Mouse (Mus musculus) hindbrain, embryonic 16.5 days (tissue): ENCODE results near the gene Tspan10. TPM values are rescaled to one million over a fixed set of nuclear protein-coding genes. Genes with fewer than 3 reads are reported as not detected.

Source experiments
- ATAC-seq: fragments of 200-750 bp; cut with Nextera tagmentation; 2 replicates; pipeline ENCODE4 v1.8.0; 2017; ENCODE audit warnings: moderate TSS enrichment, moderate library complexity
- H3K27ac ChIP-seq: fragments of 300-500 bp; sonication (generic); 2 replicates; pipeline ENCODE4 v1.5.1; 2014; ENCODE audit warnings: low read depth, mild to moderate bottlenecking, control low read depth, low read length, moderate library complexity
- H3K27me3 ChIP-seq: fragments of 300-500 bp; sonication (generic); replicated peaks from 2 replicates; pipeline ENCODE4 v1.6.1; 2014; ENCODE audit warnings: low read length; ENCODE audit not compliant: control insufficient read depth, insufficient read depth
- H3K36me3 ChIP-seq: fragments of 300-500 bp; sonication (generic); 2 replicates; pipeline ENCODE4 v1.6.1; 2014; ENCODE audit warnings: mild to moderate bottlenecking, low read length, moderate library complexity, mixed read lengths; ENCODE audit not compliant: control insufficient read depth, insufficient read depth
- H3K4me1 ChIP-seq: fragments of 300-500 bp; sonication (generic); 2 replicates; pipeline ENCODE4 v1.6.1; 2014; ENCODE audit warnings: low read depth, low read length; ENCODE audit not compliant: control insufficient read depth, insufficient read depth
- H3K4me2 ChIP-seq: fragments of 300-500 bp; sonication (generic); 2 replicates; pipeline ENCODE4 v1.6.1; 2014; ENCODE audit warnings: mild to moderate bottlenecking, low read length, control low read depth, moderate library complexity
- H3K4me3 ChIP-seq: fragments of 300-500 bp; sonication (generic); 2 replicates; pipeline ENCODE4 v1.5.1; 2014; ENCODE audit warnings: mild to moderate bottlenecking, low read length, control low read depth, moderate library complexity
- H3K9ac ChIP-seq: fragments of 300-500 bp; sonication (generic); 2 replicates; pipeline ENCODE4 v1.6.1; 2014; ENCODE audit warnings: low read depth, mild to moderate bottlenecking, control low read depth, low read length, moderate library complexity
- H3K9me3 ChIP-seq: fragments of 300-500 bp; sonication (generic); 2 replicates; pipeline ENCODE4 v1.6.1; 2014; ENCODE audit warnings: mild to moderate bottlenecking, low read length, moderate library complexity; ENCODE audit not compliant: control insufficient read depth
- WGBS: fragments of 180-500 bp; shearing (Covaris S2); extraction: QIAGEN DNeasy Blood & Tissue Kit; methylation state at CpG from one replicate; pipeline ENCODE4 v1.1.7; 2014; 5-methylcytosine and 5-hydroxymethylcytosine counted together
- polyA plus RNA-seq: library from polyadenylated mRNA; unstranded; fragments of >200 nt; fragmentation: Nextera tagmentation; extraction: Ambion mirVana; gene quantifications from 2 replicates; pipeline ENCODE4 v1.2.1, GENCODE M21; 2015

Gene Tspan10
- polyA plus RNA-seq, 1 experiment from 2014 or later = not detected

DNA sequence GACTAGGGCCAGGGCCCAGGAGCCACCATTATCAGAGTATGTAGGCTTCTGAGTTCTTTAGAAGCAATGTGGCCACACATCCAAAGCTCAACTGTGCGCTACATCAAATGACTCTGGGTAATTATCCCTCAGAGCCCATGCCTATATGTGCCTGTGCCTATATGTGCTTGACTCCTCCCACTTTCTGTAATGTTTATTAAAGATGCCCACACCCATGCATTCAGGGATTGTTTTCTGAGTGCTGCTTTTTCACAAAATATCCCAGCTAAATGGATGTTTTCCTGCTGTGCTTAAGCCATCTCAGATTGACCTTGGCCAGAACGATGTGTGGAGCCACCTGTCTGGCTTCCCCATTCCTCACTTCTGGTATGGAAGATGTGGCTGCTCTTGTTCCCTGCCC is 21.1 kb downstream of the Tspan10 start:
- Histone ChIP-seq H3K4me2 (no peak overlapping the region), H3K27ac (no peak overlapping the region), H3K4me1 (peaks cover 26% of the 10 kb centered on the region), H3K4me3 (no peak overlapping the region), H3K36me3 (peaks cover 8% of the 10 kb centered on the region; the same call in 1 of the 2 replicates), H3K27me3 (no peaks in the 10 kb centered on the region), H3K9ac (no peak overlapping the region), H3K9me3 (no peaks in the 10 kb centered on the region)
- 86% methylated on average over 2 of the region's 2 CpGs for WGBS
- no peak for ATAC-seq

DNA sequence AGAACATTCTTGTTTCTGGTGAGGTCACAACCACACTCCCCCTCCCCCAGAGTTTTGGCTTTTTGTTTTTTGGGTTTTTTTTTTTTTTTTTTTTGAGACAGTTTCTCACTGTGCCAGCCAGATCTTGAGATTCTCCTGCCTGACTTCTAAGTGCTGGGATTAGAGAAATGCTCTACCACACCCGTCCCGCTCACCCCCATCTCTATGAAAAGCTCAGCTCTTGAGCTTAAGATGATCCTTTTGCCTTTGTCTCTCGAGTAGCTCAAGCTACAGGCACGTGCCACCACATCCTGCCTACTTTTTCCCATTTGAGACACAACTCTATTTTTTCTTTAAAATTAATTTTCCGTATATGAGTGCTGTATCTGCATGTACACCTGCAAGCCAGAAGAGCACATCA is 21.9 kb downstream of the Tspan10 start:
- no peaks in the 10 kb centered on the region for H3K9me3 ChIP-seq
- no peak overlapping the region for H3K27ac ChIP-seq
- no peaks in the 10 kb centered on the region for H3K27me3 ChIP-seq
- no peak overlapping the region for H3K9ac ChIP-seq
- H3K4me1 ChIP-seq = peaks cover 22% of the 10 kb centered on the region
- H3K4me2 ChIP-seq = no peak overlapping the region
- WGBS = 89% methylated on average over 5 of the region's 5 CpGs
- peaks cover 8% of the 10 kb centered on the region; the same call in 1 of the 2 replicates for H3K36me3 ChIP-seq
- ATAC-seq = no peak
- no peak overlapping the region for H3K4me3 ChIP-seq

DNA sequence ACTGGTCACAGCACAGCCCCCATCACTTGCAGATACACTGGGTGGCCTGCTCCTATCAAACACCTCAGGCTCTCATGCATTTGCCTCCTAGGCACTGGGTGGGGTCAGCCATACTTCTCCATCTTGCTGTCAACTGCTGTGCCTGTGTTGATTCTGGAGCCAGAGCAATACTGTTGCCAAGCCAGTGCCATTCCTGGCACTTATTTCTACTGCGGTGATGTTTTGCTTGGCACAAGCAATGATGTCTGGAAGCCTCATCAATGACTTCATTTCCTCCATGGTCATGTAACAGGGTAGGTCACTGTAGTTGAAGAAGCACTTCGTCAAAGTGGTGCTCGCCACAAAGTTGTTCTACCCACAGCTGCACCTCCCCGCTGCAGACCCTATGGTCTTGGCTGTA is 23.1 kb downstream of the Tspan10 start:
- H3K27ac ChIP-seq = no peak overlapping the region
- H3K9me3 ChIP-seq = no peaks in the 10 kb centered on the region
- H3K4me3 ChIP-seq = no peak overlapping the region
- H3K36me3 ChIP-seq = peaks cover 9% of the 10 kb centered on the region
- ATAC-seq = no peak
- 95% methylated on average over 4 of the region's 4 CpGs for WGBS
- H3K27me3 ChIP-seq = no peaks in the 10 kb centered on the region
- H3K9ac ChIP-seq = no peak overlapping the region
- no peak overlapping the region for H3K4me2 ChIP-seq
- peaks cover 21% of the 10 kb centered on the region for H3K4me1 ChIP-seq

- WGBS = under 1% methylated on average over 42 of the region's 54 CpGs
- peaks cover 22% of the 10 kb centered on the region for H3K36me3 ChIP-seq
- peak within 1 kb of the TSS; percentile 97 for H3K4me3 ChIP-seq
- no peaks in the 10 kb centered on the region for H3K9me3 ChIP-seq
- H3K4me1 ChIP-seq = peaks cover 21% of the 10 kb centered on the region
- peak; percentile 100 for ATAC-seq
- peak within 1 kb of the TSS; percentile 97 for H3K4me2 ChIP-seq
- peak within 1 kb of the TSS; percentile 94 for H3K9ac ChIP-seq
- H3K27ac ChIP-seq = peak within 1 kb of the TSS; percentile 88
- H3K27me3 ChIP-seq = no peaks in the 10 kb centered on the region
These were observed 24.7 kb downstream of the Tspan10 start, which contains the start of gene Arl16 for GRCm38 (mm10) chr11:120467051-120467735. Gene Arl16 (minus strand): TSS chr11:120467607.

GRCm38 (mm10) chr11:120467736-120468092 is 25.3 kb downstream of the Tspan10 start:
- Histone ChIP-seq H3K27ac (peak overlapping the region; percentile 75), H3K27me3 (no peaks in the 10 kb centered on the region), H3K36me3 (peaks cover 27% of the 10 kb centered on the region), H3K9me3 (no peaks in the 10 kb centered on the region), H3K9ac (peak overlapping the region; percentile 94), H3K4me2 (peak overlapping the region; percentile 97), H3K4me3 (peak overlapping the region; percentile 97), H3K4me1 (peaks cover 21% of the 10 kb centered on the region)
- under 1% methylated on average over 29 of the region's 33 CpGs for WGBS
- peak; percentile 57 for ATAC-seq

GRCm38 (mm10) chr11:120472052-120472451 is 29.6 kb downstream of the Tspan10 start:
- Histone ChIP-seq H3K4me1 (peaks cover 10% of the 10 kb centered on the region), H3K27me3 (no peaks in the 10 kb centered on the region), H3K4me3 (no peak overlapping the region), H3K4me2 (no peak overlapping the region), H3K36me3 (peaks cover 47% of the 10 kb centered on the region), H3K27ac (no peak overlapping the region), H3K9me3 (no peaks in the 10 kb centered on the region), H3K9ac (no peak overlapping the region)
- ATAC-seq = no peak
- 95% methylated on average over 6 of the region's 6 CpGs for WGBS

DNA sequence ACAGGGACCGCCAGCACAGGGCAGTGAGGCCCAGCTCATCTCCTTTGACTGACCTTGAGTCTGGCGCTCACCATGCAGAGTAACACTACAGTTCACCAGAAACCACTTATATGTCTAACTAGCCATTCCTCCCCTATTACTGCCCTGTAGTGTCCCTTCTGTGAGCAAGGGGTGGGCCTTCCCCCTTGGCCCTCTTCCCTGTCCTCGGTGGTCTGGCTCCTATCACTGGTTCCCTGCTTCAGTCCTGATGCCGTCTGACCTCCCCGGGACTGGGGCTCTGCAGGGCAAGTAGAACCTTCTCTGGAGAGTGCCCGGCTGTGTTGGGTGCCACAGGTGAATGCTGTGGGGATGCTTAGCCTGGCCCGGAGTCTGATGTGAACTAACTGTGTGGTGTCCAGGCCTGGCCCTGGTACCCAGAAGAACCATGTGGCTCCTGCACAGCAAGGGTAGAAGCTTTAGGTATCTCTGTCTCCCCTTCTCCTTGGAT is 41.0 kb downstream of the Tspan10 start:
- Histone ChIP-seq H3K27ac (peak overlapping the region; percentile 86), H3K4me3 (no peak overlapping the region), H3K9ac (peak overlapping the region; percentile 93; the same call in 1 of the 2 replicates), H3K36me3 (peaks cover 44% of the 10 kb centered on the region), H3K4me1 (peaks cover 16% of the 10 kb centered on the region), H3K9me3 (no peaks in the 10 kb centered on the region), H3K27me3 (no peaks in the 10 kb centered on the region), H3K4me2 (peak overlapping the region; percentile 76)
- 87% methylated on average over 7 of the region's 7 CpGs for whole genome bisulfite sequencing
- ATAC-seq = no peak

DNA sequence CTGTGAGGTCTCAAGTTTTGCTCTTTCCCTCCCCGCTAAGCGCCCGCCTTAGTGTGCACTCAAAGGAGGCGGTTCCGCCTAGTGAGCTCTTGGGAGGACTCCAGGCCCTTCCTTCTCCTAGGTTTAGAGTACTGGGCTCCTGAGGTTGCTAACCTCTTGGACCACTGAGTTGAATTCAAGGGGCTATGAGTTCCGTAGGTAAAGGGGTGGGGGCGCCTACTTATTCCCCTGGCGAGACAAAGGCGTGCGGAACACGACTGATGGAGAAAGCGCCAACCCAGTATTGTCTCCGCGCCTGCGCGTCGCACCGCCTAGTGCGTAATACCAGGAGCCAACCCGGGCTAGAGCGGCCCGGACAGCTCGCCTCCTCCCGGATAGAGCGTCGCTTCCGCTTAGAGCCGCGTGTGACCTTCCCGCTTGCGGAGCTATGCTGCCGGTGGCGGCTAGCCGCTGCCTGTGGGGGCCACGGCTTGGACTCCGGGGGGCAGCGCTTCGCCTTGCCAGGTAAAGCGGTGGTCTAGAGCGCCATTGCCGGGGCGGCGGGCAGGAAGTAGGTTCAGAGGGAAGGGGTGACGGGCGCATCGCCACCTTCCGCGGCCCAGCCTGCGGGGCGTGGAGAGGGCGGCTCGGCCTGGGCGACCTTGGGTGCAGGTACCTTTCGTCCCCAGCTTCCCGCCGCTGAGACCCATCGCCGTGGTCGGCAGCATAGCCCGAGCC is 42.0 kb downstream of the Tspan10 start, which contains the start of gene Mrpl12:
TSS of gene Mrpl12 (plus strand) at position 349 of the 717 bp plus-strand sequence.
- WGBS = 0% methylated on average over 56 of the region's 60 CpGs
- Histone ChIP-seq H3K4me2 (peak within 1 kb of the TSS; percentile 76), H3K9ac (peak within 1 kb of the TSS; percentile 93), H3K4me3 (peak within 1 kb of the TSS; percentile 97), H3K27me3 (no peaks in the 10 kb centered on the region), H3K36me3 (peaks cover 42% of the 10 kb centered on the region), H3K4me1 (peaks cover 16% of the 10 kb centered on the region), H3K27ac (peak within 1 kb of the TSS; percentile 86), H3K9me3 (no peaks in the 10 kb centered on the region)
- ATAC-seq = peak; percentile 96

DNA sequence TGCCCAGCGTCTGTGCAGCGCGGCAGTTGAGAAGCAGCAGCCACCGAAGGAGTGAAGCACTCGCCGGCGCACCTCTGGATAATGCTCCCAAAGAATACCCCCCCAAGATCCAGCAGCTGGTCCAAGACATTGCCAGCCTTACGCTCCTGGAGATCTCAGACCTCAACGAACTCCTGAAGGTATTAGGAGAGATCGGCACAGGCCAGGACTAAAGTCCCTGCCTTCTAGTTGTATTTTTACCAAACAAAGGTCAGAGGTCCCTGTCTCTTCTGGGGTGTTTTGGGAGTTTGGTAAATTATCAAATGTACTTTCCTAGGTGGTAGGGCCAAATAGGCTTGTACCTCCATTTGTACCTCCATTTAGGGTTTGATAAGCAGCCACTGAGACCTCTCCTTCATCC is 42.8 kb downstream of the Tspan10 start:
- H3K9me3 ChIP-seq = no peaks in the 10 kb centered on the region
- peak overlapping the region; percentile 85 for H3K27ac ChIP-seq
- H3K4me3 ChIP-seq = peak overlapping the region; percentile 97
- H3K4me2 ChIP-seq = peak overlapping the region; percentile 76
- ATAC-seq = no peak
- peaks cover 16% of the 10 kb centered on the region for H3K4me1 ChIP-seq
- 11% methylated on average over 10 of the region's 10 CpGs for WGBS
- H3K36me3 ChIP-seq = peaks cover 36% of the 10 kb centered on the region
- no peaks in the 10 kb centered on the region for H3K27me3 ChIP-seq
- peak overlapping the region; percentile 93 for H3K9ac ChIP-seq
